Mouse (Mus musculus) hindbrain, embryonic 11.5 days (tissue): ENCODE data around the gene Ttc25. TPM values are rescaled to one million over a fixed set of nuclear protein-coding genes. Genes with fewer than 3 reads are reported as not detected.

Experiments
- ATAC-seq: fragments of 200-750 bp; cut with Nextera tagmentation; 2 replicates; pipeline ENCODE4 v1.8.0; 2017; ENCODE audit warnings: mild to moderate bottlenecking, moderate TSS enrichment, moderate library complexity; ENCODE audit not compliant: low FRiP score
- DNase-seq: peaks from one replicate; pipeline ENCODE4 v3.0.0-alpha.2; 2015; ENCODE audit warnings: low spot score
- H3K27ac ChIP-seq: fragments of 300-500 bp; sonication (generic); 2 replicates; pipeline ENCODE4 v1.5.1; 2014; ENCODE audit warnings: mild to moderate bottlenecking, low read depth, low read length
- H3K27me3 ChIP-seq: fragments of 300-500 bp; sonication (generic); 2 replicates; pipeline ENCODE4 v1.6.1; 2014; ENCODE audit warnings: mild to moderate bottlenecking, low read length, moderate library complexity, mixed read lengths; ENCODE audit not compliant: control insufficient read depth, insufficient read depth
- H3K36me3 ChIP-seq: fragments of 300-500 bp; sonication (generic); 2 replicates; pipeline ENCODE4 v1.6.1; 2014; ENCODE audit warnings: mild to moderate bottlenecking, low read length, moderate library complexity, mixed read lengths; ENCODE audit not compliant: control insufficient read depth, insufficient read depth
- H3K4me1 ChIP-seq: fragments of 300-500 bp; sonication (generic); replicated peaks from 2 replicates; pipeline ENCODE4 v1.6.1; 2014; ENCODE audit warnings: low read length, mixed read lengths; ENCODE audit not compliant: control insufficient read depth, insufficient read depth
- H3K4me2 ChIP-seq: fragments of 300-500 bp; sonication (generic); replicated peaks from 2 replicates; pipeline ENCODE4 v1.6.1; 2014; ENCODE audit warnings: mild to moderate bottlenecking, low read depth, low read length
- H3K4me3 ChIP-seq: fragments of 300-500 bp; sonication (generic); 2 replicates; pipeline ENCODE4 v1.5.1; 2014; ENCODE audit warnings: low read depth, low read length
- H3K9ac ChIP-seq: fragments of 300-500 bp; sonication (generic); 2 replicates; pipeline ENCODE4 v1.6.1; 2014; ENCODE audit warnings: low read depth, low read length
- H3K9me3 ChIP-seq: fragments of 300-500 bp; sonication (generic); 2 replicates; pipeline ENCODE4 v1.6.1; 2016; ENCODE audit warnings: low read length; ENCODE audit not compliant: control insufficient read depth
- WGBS: fragments of 180-500 bp; shearing (Covaris S2); extraction: QIAGEN DNeasy Blood & Tissue Kit; methylation state at CpG from one replicate; pipeline ENCODE4 v1.1.7; 2014; 5-methylcytosine and 5-hydroxymethylcytosine counted together
- polyA plus RNA-seq: library from polyadenylated mRNA; unstranded; fragments of >200 nt; fragmentation: Nextera tagmentation; extraction: Ambion mirVana; gene quantifications from 2 replicates; pipeline ENCODE4 v1.2.1, GENCODE M21; 2014

The Ttc25 gene
- polyA plus RNA-seq, 1 experiment from 2014 or later, result 2.6 TPM

- Histone ChIP-seq H3K9me3 (no peaks in the 10 kb centered on the region), H3K4me2 (no peak overlapping the region), H3K4me1 (peaks cover 3% of the 10 kb centered on the region; the same call in 1 of the 2 replicates), H3K27ac (no peak overlapping the region), H3K36me3 (no peaks in the 10 kb centered on the region), H3K4me3 (no peak overlapping the region), H3K9ac (no peak overlapping the region), H3K27me3 (peaks cover 6% of the 10 kb centered on the region; the same call in 1 of the 2 replicates)
- no peak for ATAC-seq
- 65% methylated on average over 9 of the region's 9 CpGs for WGBS
- no peak for DNase-seq
Observed at GRCm38 (mm10) chr11:100569789-100570188, 24.4 kb downstream of the Ttc25 start.

- Histone ChIP-seq H3K9me3 (no peaks in the 10 kb centered on the region), H3K27ac (no peak overlapping the region), H3K4me1 (peaks cover 6% of the 10 kb centered on the region; the same call in 1 of the 2 replicates), H3K27me3 (peaks cover 6% of the 10 kb centered on the region; the same call in 1 of the 2 replicates), H3K4me2 (peak overlapping the region; percentile 44), H3K4me3 (peak overlapping the region; percentile 6; the same call in 1 of the 2 replicates), H3K9ac (peak overlapping the region; percentile 31; the same call in 1 of the 2 replicates), H3K36me3 (no peaks in the 10 kb centered on the region)
- ATAC-seq (peak; percentile 33; the same call in 1 of the 2 replicates), DNase-seq (peak; percentile 89)
- WGBS, result 12% methylated on average over 8 of the region's 8 CpGs
Observed at GRCm38 (mm10) chr11:100570430-100571201, 25.2 kb downstream of the Ttc25 start.

- ATAC-seq, result no peak
- peak overlapping the region; percentile 6; the same call in 1 of the 2 replicates for H3K4me3 ChIP-seq
- DNase-seq, result no peak
- no peak overlapping the region for H3K27ac ChIP-seq
- 16% methylated on average over 16 of the region's 16 CpGs for WGBS
- no peak overlapping the region; the same call in 1 of the 2 replicates for H3K9ac ChIP-seq
- no peaks in the 10 kb centered on the region for H3K36me3 ChIP-seq
- peaks cover 6% of the 10 kb centered on the region; the same call in 1 of the 2 replicates for H3K27me3 ChIP-seq
- H3K9me3 ChIP-seq, result no peaks in the 10 kb centered on the region
- H3K4me2 ChIP-seq, result peak overlapping the region; percentile 44
- peaks cover 6% of the 10 kb centered on the region; the same call in 1 of the 2 replicates for H3K4me1 ChIP-seq
Observed at GRCm38 (mm10) chr11:100571202-100571567, 25.8 kb downstream of the Ttc25 start.

GRCm38 (mm10) chr11:100574188-100574587, 28.8 kb downstream of the Ttc25 start:
- H3K36me3 ChIP-seq, result no peaks in the 10 kb centered on the region
- ATAC-seq (no peak), DNase-seq (no peak)
- peaks cover 6% of the 10 kb centered on the region; the same call in 1 of the 2 replicates for H3K27me3 ChIP-seq
- no peaks in the 10 kb centered on the region for H3K9me3 ChIP-seq
- H3K27ac ChIP-seq, result no peak overlapping the region
- H3K4me3 ChIP-seq, result no peak overlapping the region
- 93% methylated on average over 3 of the region's 3 CpGs for WGBS
- no peak overlapping the region for H3K9ac ChIP-seq
- peaks cover 6% of the 10 kb centered on the region; the same call in 1 of the 2 replicates for H3K4me1 ChIP-seq
- no peak overlapping the region for H3K4me2 ChIP-seq

GRCm38 (mm10) chr11:100574708-100575483, 29.5 kb downstream of the Ttc25 start, which contains the start of gene Cnp:
Cnp (plus strand) TSS chr11:100574904.
- 2% methylated on average over 47 of the region's 47 CpGs for WGBS
- ATAC-seq, result peak; percentile 60; the same call in 1 of the 2 replicates

GRCm38 (mm10) chr11:100575484-100575855, 30.1 kb downstream of the Ttc25 start:
- no peaks in the 10 kb centered on the region for H3K9me3 ChIP-seq
- 32% methylated on average over 2 of the region's 2 CpGs for WGBS
- no peak overlapping the region for H3K27ac ChIP-seq
- ATAC-seq (peak; percentile 40; the same call in 1 of the 2 replicates), DNase-seq (no peak)
- no peak overlapping the region; the same call in 1 of the 2 replicates for H3K9ac ChIP-seq
- H3K4me2 ChIP-seq, result peak overlapping the region; percentile 82
- peaks cover 6% of the 10 kb centered on the region; the same call in 1 of the 2 replicates for H3K4me1 ChIP-seq
- peaks cover 6% of the 10 kb centered on the region; the same call in 1 of the 2 replicates for H3K27me3 ChIP-seq
- H3K36me3 ChIP-seq, result no peaks in the 10 kb centered on the region
- H3K4me3 ChIP-seq, result peak overlapping the region; percentile 59

More at GRCm38 (mm10) chr11:100574708-100575483, 29.5 kb downstream of the Ttc25 start, which contains the start of gene Cnp:
- peaks cover 6% of the 10 kb centered on the region; the same call in 1 of the 2 replicates for H3K4me1 ChIP-seq
- H3K36me3 ChIP-seq, result no peaks in the 10 kb centered on the region
- H3K4me3 ChIP-seq, result peak within 1 kb of the TSS; percentile 59
- peak within 1 kb of the TSS; percentile 59 for H3K9ac ChIP-seq
- H3K27me3 ChIP-seq, result peaks cover 6% of the 10 kb centered on the region; the same call in 1 of the 2 replicates
- no peaks in the 10 kb centered on the region for H3K9me3 ChIP-seq
- peak within 1 kb of the TSS; percentile 82 for H3K4me2 ChIP-seq
- peak; percentile 72 for DNase-seq
- no peak within 1 kb of the TSS for H3K27ac ChIP-seq

GRCm38 (mm10) chr11:100576256-100576655, 30.8 kb downstream of the Ttc25 start:
- 68% methylated on average over 21 of the region's 21 CpGs for whole genome bisulfite sequencing
- H3K4me3 ChIP-seq, result no peak overlapping the region
- H3K27ac ChIP-seq, result no peak overlapping the region
- peaks cover 5% of the 10 kb centered on the region; the same call in 1 of the 2 replicates for H3K4me1 ChIP-seq
- DNase-seq (no peak), ATAC-seq (no peak)
- no peak overlapping the region for H3K9ac ChIP-seq
- no peak overlapping the region for H3K4me2 ChIP-seq
- peaks cover under 1% of the 10 kb centered on the region; the same call in 1 of the 2 replicates for H3K27me3 ChIP-seq
- no peaks in the 10 kb centered on the region for H3K36me3 ChIP-seq
- no peaks in the 10 kb centered on the region for H3K9me3 ChIP-seq

GRCm38 (mm10) chr11:100577852-100578599, 32.6 kb downstream of the Ttc25 start:
- H3K9me3 ChIP-seq, result no peaks in the 10 kb centered on the region
- H3K9ac ChIP-seq, result no peak overlapping the region
- H3K27ac ChIP-seq, result no peak overlapping the region
- no peak overlapping the region for H3K4me3 ChIP-seq
- DNase-seq, result no peak
- H3K27me3 ChIP-seq, result no peaks in the 10 kb centered on the region
- WGBS, result 89% methylated on average over 8 of the region's 8 CpGs
- H3K4me1 ChIP-seq, result peaks cover 3% of the 10 kb centered on the region; the same call in 1 of the 2 replicates
- H3K36me3 ChIP-seq, result peaks cover 7% of the 10 kb centered on the region; the same call in 1 of the 2 replicates
- no peak for ATAC-seq
- H3K4me2 ChIP-seq, result no peak overlapping the region
